Mouse (Mus musculus): ENCODE data around the gene Asna1. TPM values are rescaled to one million over a fixed set of nuclear protein-coding genes. Genes with fewer than 3 reads are reported as not detected.

Gene Asna1
- polyA plus RNA-seq, 1 experiment from 2014 or later: 134 TPM

GRCm38 (mm10) chr8:85014431-85014830, 10.7 kb downstream of the Asna1 start, which contains the start of gene Best2:
TSS of gene Best2 (minus strand) at chr8:85014531.
- WGBS: 38% methylated on average over 1 of the region's 2 CpGs
- ATAC-seq (ENCODE audit: insufficient number of reproducible peaks, insufficient read depth, low FRiP score, low TSS enrichment, low read depth): no peak
- H3K4me1 ChIP-seq (replicated peaks): peaks cover 5% of the 10 kb centered on the region; the same call in 1 of the 2 replicates
- H3K9ac ChIP-seq (replicated peaks): peak within 1 kb of the TSS; percentile 44; the same call in 1 of the 2 replicates
- no peaks in the 10 kb centered on the region for H3K9me3 ChIP-seq
- peak within 1 kb of the TSS; percentile 32 for H3K4me3 ChIP-seq (replicated peaks)
- H3K27ac ChIP-seq: no peak within 1 kb of the TSS
- peaks cover 25% of the 10 kb centered on the region for H3K36me3 ChIP-seq
- peak within 1 kb of the TSS; percentile 56 for H3K4me2 ChIP-seq
- peaks cover 53% of the 10 kb centered on the region for H3K27me3 ChIP-seq

- H3K36me3 ChIP-seq: peaks cover 14% of the 10 kb centered on the region
- peak overlapping the region; percentile 56 for H3K4me2 ChIP-seq
- H3K27me3 ChIP-seq: peaks cover 64% of the 10 kb centered on the region
- H3K27ac ChIP-seq: no peak overlapping the region
- H3K9me3 ChIP-seq: 0 out of 2 replicates have a peak, but pooled peaks cover 3% of the 10 kb centered on the region
- peak overlapping the region; percentile 44; the same call in 1 of the 2 replicates for H3K9ac ChIP-seq (replicated peaks)
- WGBS: 6% methylated on average over 25 of the region's 26 CpGs
- peak overlapping the region; percentile 32 for H3K4me3 ChIP-seq (replicated peaks)
- no peak for ATAC-seq (ENCODE audit: insufficient number of reproducible peaks, insufficient read depth, low FRiP score, low TSS enrichment, low read depth)
- peaks cover 5% of the 10 kb centered on the region; the same call in 1 of the 2 replicates for H3K4me1 ChIP-seq (replicated peaks)
Measured at GRCm38 (mm10) chr8:85013230-85013840, 11.7 kb downstream of the Asna1 start.

GRCm38 (mm10) chr8:85011242-85011641, 13.8 kb downstream of the Asna1 start:
- Histone ChIP-seq H3K4me3 (replicated peaks) (no peak overlapping the region), H3K9ac (replicated peaks) (no peak overlapping the region), H3K27ac (no peak overlapping the region), H3K27me3 (peaks cover 82% of the 10 kb centered on the region), H3K4me1 (replicated peaks) (peaks cover 5% of the 10 kb centered on the region), H3K36me3 (no peaks in the 10 kb centered on the region), H3K4me2 (no peak overlapping the region), H3K9me3 (0 out of 2 replicates have a peak, but pooled peaks cover 3% of the 10 kb centered on the region)
- ATAC-seq (ENCODE audit: insufficient number of reproducible peaks, insufficient read depth, low FRiP score, low TSS enrichment, low read depth): no peak
- WGBS: 13% methylated on average over 28 of the region's 28 CpGs

GRCm38 (mm10) chr8:85007686-85008085, 17.4 kb downstream of the Asna1 start:
- no peak overlapping the region for H3K27ac ChIP-seq
- H3K4me1 ChIP-seq (replicated peaks): no peaks in the 10 kb centered on the region; the same call in 1 of the 2 replicates
- 0 out of 2 replicates have a peak, but pooled peaks cover 2% of the 10 kb centered on the region for H3K36me3 ChIP-seq
- 0 out of 2 replicates have a peak, but pooled peaks cover 3% of the 10 kb centered on the region for H3K9me3 ChIP-seq
- no peak for ATAC-seq (ENCODE audit: insufficient number of reproducible peaks, insufficient read depth, low FRiP score, low TSS enrichment, low read depth)
- H3K27me3 ChIP-seq: peaks cover 59% of the 10 kb centered on the region
- no peak overlapping the region for H3K4me2 ChIP-seq
- 9% methylated on average over 25 of the region's 25 CpGs for WGBS
- H3K9ac ChIP-seq (replicated peaks): no peak overlapping the region
- H3K4me3 ChIP-seq (replicated peaks): no peak overlapping the region

GRCm38 (mm10) chr8:84997649-84998295, 27.3 kb downstream of the Asna1 start:
- Histone ChIP-seq H3K27me3 (peaks cover 41% of the 10 kb centered on the region), H3K36me3 (peaks cover 8% of the 10 kb centered on the region; the same call in 1 of the 2 replicates), H3K4me3 (replicated peaks) (peak overlapping the region; percentile 2; the same call in 1 of the 2 replicates), H3K9ac (replicated peaks) (peak overlapping the region; percentile 44; the same call in 1 of the 2 replicates), H3K9me3 (no peaks in the 10 kb centered on the region), H3K27ac (no peak overlapping the region), H3K4me2 (peak overlapping the region; percentile 39), H3K4me1 (replicated peaks) (peaks cover 8% of the 10 kb centered on the region)
- 7% methylated on average over 19 of the region's 19 CpGs for WGBS
- peak; percentile 30; the same call in 1 of the 2 replicates for ATAC-seq (ENCODE audit: insufficient number of reproducible peaks, insufficient read depth, low FRiP score, low TSS enrichment, low read depth)

GRCm38 (mm10) chr8:84996978-84997377, 28.1 kb downstream of the Asna1 start:
- peaks cover 4% of the 10 kb centered on the region; the same call in 1 of the 2 replicates for H3K36me3 ChIP-seq
- H3K4me1 ChIP-seq (replicated peaks): peaks cover 8% of the 10 kb centered on the region
- peaks cover 41% of the 10 kb centered on the region for H3K27me3 ChIP-seq
- no peaks in the 10 kb centered on the region for H3K9me3 ChIP-seq
- no peak for ATAC-seq (ENCODE audit: insufficient number of reproducible peaks, insufficient read depth, low FRiP score, low TSS enrichment, low read depth)
- no peak overlapping the region for H3K27ac ChIP-seq
- no peak overlapping the region for H3K4me3 ChIP-seq (replicated peaks)
- no peak overlapping the region for H3K4me2 ChIP-seq
- H3K9ac ChIP-seq (replicated peaks): no peak overlapping the region
- WGBS: 79% methylated on average over 5 of the region's 5 CpGs

GRCm38 (mm10) chr8:84995680-84996079, 29.4 kb downstream of the Asna1 start:
- no peak overlapping the region for H3K27ac ChIP-seq
- H3K9me3 ChIP-seq: no peaks in the 10 kb centered on the region
- no peak overlapping the region; the same call in 1 of the 2 replicates for H3K9ac ChIP-seq (replicated peaks)
- 0 out of 2 replicates have a peak overlapping the region, but pooled peaks have one; percentile 11 for H3K4me2 ChIP-seq
- WGBS: 21% methylated on average over 25 of the region's 25 CpGs
- peaks cover 4% of the 10 kb centered on the region; the same call in 1 of the 2 replicates for H3K36me3 ChIP-seq
- no peak for ATAC-seq (ENCODE audit: insufficient number of reproducible peaks, insufficient read depth, low FRiP score, low TSS enrichment, low read depth)
- H3K4me3 ChIP-seq (replicated peaks): peak overlapping the region; percentile 11; the same call in 1 of the 2 replicates
- peaks cover 14% of the 10 kb centered on the region for H3K4me1 ChIP-seq (replicated peaks)
- peaks cover 41% of the 10 kb centered on the region for H3K27me3 ChIP-seq

GRCm38 (mm10) chr8:84994375-84994774, 30.7 kb downstream of the Asna1 start:
- ATAC-seq (ENCODE audit: insufficient number of reproducible peaks, insufficient read depth, low FRiP score, low TSS enrichment, low read depth): no peak
- H3K36me3 ChIP-seq: peaks cover 4% of the 10 kb centered on the region; the same call in 1 of the 2 replicates
- no peaks in the 10 kb centered on the region for H3K9me3 ChIP-seq
- no peak overlapping the region for H3K4me3 ChIP-seq (replicated peaks)
- H3K27ac ChIP-seq: no peak overlapping the region
- 90% methylated on average over 9 of the region's 9 CpGs for WGBS
- H3K4me1 ChIP-seq (replicated peaks): peaks cover 17% of the 10 kb centered on the region
- peaks cover 41% of the 10 kb centered on the region for H3K27me3 ChIP-seq
- no peak overlapping the region for H3K4me2 ChIP-seq
- no peak overlapping the region for H3K9ac ChIP-seq (replicated peaks)

- no peaks in the 10 kb centered on the region; the same call in 1 of the 2 replicates for H3K36me3 ChIP-seq
Measured at GRCm38 (mm10) chr8:84990836-84991235, 34.2 kb downstream of the Asna1 start.

GRCm38 (mm10) chr8:84990349-84990748, 34.7 kb downstream of the Asna1 start, which contains the start of gene Hook2:
TSS of gene Hook2 (plus strand) at chr8:84990603.
- Histone ChIP-seq H3K9me3 (no peaks in the 10 kb centered on the region), H3K4me1 (replicated peaks) (peaks cover 24% of the 10 kb centered on the region), H3K36me3 (no peaks in the 10 kb centered on the region; the same call in 1 of the 2 replicates), H3K27me3 (peaks cover 32% of the 10 kb centered on the region), H3K27ac (peak within 1 kb of the TSS; percentile 57; the same call in 1 of the 2 replicates), H3K4me2 (peak within 1 kb of the TSS; percentile 82), H3K9ac (replicated peaks) (peak within 1 kb of the TSS; percentile 66), H3K4me3 (replicated peaks) (peak within 1 kb of the TSS; percentile 61)
- WGBS: under 1% methylated on average over 28 of the region's 28 CpGs
- peak; percentile 88 for ATAC-seq (ENCODE audit: insufficient number of reproducible peaks, insufficient read depth, low FRiP score, low TSS enrichment, low read depth)

More at GRCm38 (mm10) chr8:84990836-84991235, 34.2 kb downstream of the Asna1 start:
- H3K27ac ChIP-seq: 0 out of 2 replicates have a peak overlapping the region, but pooled peaks have one; percentile 53
- H3K27me3 ChIP-seq: peaks cover 32% of the 10 kb centered on the region
- WGBS: 2% methylated on average over 15 of the region's 15 CpGs
- H3K9me3 ChIP-seq: no peaks in the 10 kb centered on the region
- H3K4me3 ChIP-seq (replicated peaks): peak overlapping the region; percentile 61
- H3K4me2 ChIP-seq: peak overlapping the region; percentile 82
- peaks cover 24% of the 10 kb centered on the region for H3K4me1 ChIP-seq (replicated peaks)
- ATAC-seq (ENCODE audit: insufficient number of reproducible peaks, insufficient read depth, low FRiP score, low TSS enrichment, low read depth): peak; percentile 38; the same call in 1 of the 2 replicates
- peak overlapping the region; percentile 66 for H3K9ac ChIP-seq (replicated peaks)

- ATAC-seq (ENCODE audit: insufficient number of reproducible peaks, insufficient read depth, low FRiP score, low TSS enrichment, low read depth): peak; percentile 52
- peak overlapping the region; percentile 57; the same call in 1 of the 2 replicates for H3K27ac ChIP-seq
- under 1% methylated on average over 15 of the region's 15 CpGs for WGBS
- no peaks in the 10 kb centered on the region; the same call in 1 of the 2 replicates for H3K36me3 ChIP-seq
- peaks cover 29% of the 10 kb centered on the region for H3K4me1 ChIP-seq (replicated peaks)
- H3K9me3 ChIP-seq: no peaks in the 10 kb centered on the region
- H3K9ac ChIP-seq (replicated peaks): peak overlapping the region; percentile 50
- peak overlapping the region; percentile 61 for H3K4me3 ChIP-seq (replicated peaks)
- peak overlapping the region; percentile 82 for H3K4me2 ChIP-seq
- peaks cover 29% of the 10 kb centered on the region for H3K27me3 ChIP-seq
Measured at GRCm38 (mm10) chr8:84989810-84990209, 35.3 kb downstream of the Asna1 start.
